Mouse (Mus musculus) lung, postnatal 0 days (tissue): ENCODE data around the gene Cep68.

Experiments
- CTCF ChIP-seq: IDR thresholded peaks from 2 replicates; pipeline ENCODE4 v1.5.1; 2016; ENCODE audit warnings: antibody characterized with exemption, mild to moderate bottlenecking
- EP300 ChIP-seq: IDR thresholded peaks from 2 replicates; pipeline ENCODE4 v1.6.1; 2016; ENCODE audit warnings: antibody characterized with exemption, mild to moderate bottlenecking, control low read depth

DNA sequence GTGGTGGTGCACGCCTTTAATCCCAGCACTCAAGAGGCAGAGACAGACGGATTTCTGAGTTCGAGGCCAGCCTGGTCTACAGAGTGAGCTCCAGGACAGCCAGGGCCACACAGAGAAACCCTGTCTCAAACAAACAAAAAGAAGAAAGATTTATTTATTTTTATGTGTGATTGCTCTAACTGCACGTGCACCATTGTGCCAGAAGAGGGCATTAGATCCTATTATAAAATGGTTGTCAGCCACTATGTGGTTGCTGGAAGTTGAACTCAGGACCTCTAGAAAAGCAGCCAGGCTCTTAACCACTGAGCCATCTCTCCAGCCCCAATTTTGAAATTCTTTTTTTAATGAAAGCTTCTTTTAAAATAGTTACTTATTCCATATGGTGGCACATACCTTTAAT lies 32.8 kb downstream of the Cep68 start:
- TF ChIP-seq CTCF = peak; percentile 42
- TF ChIP-seq EP300 = no peak
